Mouse (Mus musculus): ENCODE measurements around the gene Cfdp1.
"Not testable (repeated sequence)": the region's sequence is repeated elsewhere in the genome, so short reads cannot be mapped to it uniquely, and the experiment has no call there.

The Cfdp1 gene

GRCm38 (mm10) chr8:111863280-111863679 is 9.2 kb upstream of the Cfdp1 start:
- in situ Hi-C loops (cut with MboI, MseI): loop anchor here (5.0 kb wide), 1 partner anchor 144 kb away; no protein-coding TSS in a partner anchor

GRCm38 (mm10) chr8:111855977-111856376 is 1.9 kb upstream of the Cfdp1 start:
- in situ Hi-C loops (cut with MboI, MseI): no loop called here

- in situ Hi-C loops (cut with MboI, MseI): not testable (repeated sequence)
Measured at GRCm38 (mm10) chr8:111853219-111853618, 872 bp downstream of the Cfdp1 start.

GRCm38 (mm10) chr8:111846746-111847145 is 7.3 kb downstream of the Cfdp1 start:
- in situ Hi-C loops (cut with MboI, MseI): no loop called here

GRCm38 (mm10) chr8:111835540-111835939 is 18.6 kb downstream of the Cfdp1 start:
- in situ Hi-C loops (cut with MboI, MseI): loop anchor here (10.0 kb wide), 1 partner anchor 141 kb away; the partner anchor contains the start of gene Ctrb1

- in situ Hi-C loops (cut with MboI, MseI): loop anchor here (10.0 kb wide), 1 partner anchor 139 kb away; the partner anchor contains the start of gene Ctrb1
Measured at GRCm38 (mm10) chr8:111834011-111834410, 20.1 kb downstream of the Cfdp1 start.

GRCm38 (mm10) chr8:111832983-111833382 is 21.1 kb downstream of the Cfdp1 start:
- in situ Hi-C loops (cut with MboI, MseI): loop anchor here (10.0 kb wide), 1 partner anchor 138 kb away; the partner anchor contains the start of gene Ctrb1

GRCm38 (mm10) chr8:111831996-111832395 is 22.1 kb downstream of the Cfdp1 start:
- in situ Hi-C loops (cut with MboI, MseI): loop anchor here (10.0 kb wide), 1 partner anchor 137 kb away; the partner anchor contains the start of gene Ctrb1

GRCm38 (mm10) chr8:111828595-111828994 is 25.5 kb downstream of the Cfdp1 start:
- in situ Hi-C loops (cut with MboI, MseI): no loop called here

GRCm38 (mm10) chr8:111825219-111825618 is 28.9 kb downstream of the Cfdp1 start:
- in situ Hi-C loops (cut with MboI, MseI): no loop called here

GRCm38 (mm10) chr8:111824334-111824733 is 29.8 kb downstream of the Cfdp1 start:
- in situ Hi-C loops (cut with MboI, MseI): no loop called here

GRCm38 (mm10) chr8:111821199-111821598 is 32.9 kb downstream of the Cfdp1 start:
- in situ Hi-C loops (cut with MboI, MseI): no loop called here

GRCm38 (mm10) chr8:111820691-111821090 is 33.4 kb downstream of the Cfdp1 start:
- in situ Hi-C loops (cut with MboI, MseI): no loop called here

- in situ Hi-C loops (cut with MboI, MseI): no loop called here
Measured at GRCm38 (mm10) chr8:111820018-111820417, 34.1 kb downstream of the Cfdp1 start.

- in situ Hi-C loops (cut with MboI, MseI): no loop called here
Measured at GRCm38 (mm10) chr8:111818556-111818955, 35.5 kb downstream of the Cfdp1 start.

GRCm38 (mm10) chr8:111815078-111815477 is 39.0 kb downstream of the Cfdp1 start:
- in situ Hi-C loops (cut with MboI, MseI): no loop called here

- in situ Hi-C loops (cut with MboI, MseI): no loop called here
Measured at GRCm38 (mm10) chr8:111813818-111814217, 40.3 kb downstream of the Cfdp1 start.

GRCm38 (mm10) chr8:111812835-111813234 is 41.3 kb downstream of the Cfdp1 start:
- in situ Hi-C loops (cut with MboI, MseI): no loop called here

GRCm38 (mm10) chr8:111810656-111811336 is 43.3 kb downstream of the Cfdp1 start:
- in situ Hi-C loops (cut with MboI, MseI): no loop called here

- in situ Hi-C loops (cut with MboI, MseI): loop anchor here (5.0 kb wide), 1 partner anchor 707 kb away; no protein-coding TSS in a partner anchor
Measured at GRCm38 (mm10) chr8:111808891-111809622, 45.0 kb downstream of the Cfdp1 start.

- in situ Hi-C loops (cut with MboI, MseI): loop anchor here (5.0 kb wide), 1 partner anchor 706 kb away; no protein-coding TSS in a partner anchor
Measured at GRCm38 (mm10) chr8:111808006-111808405, 46.1 kb downstream of the Cfdp1 start.

GRCm38 (mm10) chr8:111803362-111803761 is 50.7 kb downstream of the Cfdp1 start:
- in situ Hi-C loops (cut with MboI, MseI): no loop called here
